Mouse (Mus musculus) thymus, postnatal 0 days (tissue): Measurements from ENCODE around the gene Tmem232. TPM values are rescaled to one million over a fixed set of nuclear protein-coding genes. Genes with fewer than 3 reads are reported as not detected.
"Not testable (repeated sequence)": the region's sequence is repeated elsewhere in the genome, so short reads cannot be mapped to it uniquely, and the experiment has no call there.

ENCODE experiments used
- DNase-seq: peaks from one replicate; pipeline ENCODE4 v3.0.0-alpha.2; 2015; ENCODE audit warnings: low spot score
- polyA plus RNA-seq: library from polyadenylated mRNA; unstranded; fragments of >200 nt; fragmentation: Nextera tagmentation; extraction: Ambion mirVana; gene quantifications from 2 replicates; pipeline ENCODE4 v1.2.1, GENCODE M21; 2015

The Tmem232 gene
- polyA plus RNA-seq, 1 experiment from 2014 or later = not detected

GRCm38 (mm10) chr17:65532381-65532780 is 8.2 kb downstream of the Tmem232 start:
- not testable (repeated sequence) for DNase-seq

- DNase-seq = no peak
Observed at GRCm38 (mm10) chr17:65527529-65527928, 13.1 kb downstream of the Tmem232 start.

GRCm38 (mm10) chr17:65513517-65513916 is 27.1 kb downstream of the Tmem232 start:
- no peak for DNase-seq

- DNase-seq = no peak
Observed at GRCm38 (mm10) chr17:65484654-65485053, 55.9 kb downstream of the Tmem232 start.

GRCm38 (mm10) chr17:65476747-65477146 is 63.8 kb downstream of the Tmem232 start:
- no peak for DNase-seq

GRCm38 (mm10) chr17:65450818-65451217 is 89.8 kb downstream of the Tmem232 start:
- DNase-seq = no peak

- not testable (repeated sequence) for DNase-seq
Observed at GRCm38 (mm10) chr17:65437906-65438305, 102.7 kb downstream of the Tmem232 start.

- DNase-seq = no peak
Observed at GRCm38 (mm10) chr17:65419124-65419523, 121.5 kb downstream of the Tmem232 start.

- no peak for DNase-seq
Observed at GRCm38 (mm10) chr17:65405309-65405708, 135.3 kb downstream of the Tmem232 start.

- DNase-seq = no peak
Observed at GRCm38 (mm10) chr17:65400914-65401313, 139.7 kb downstream of the Tmem232 start.

- DNase-seq = no peak
Observed at GRCm38 (mm10) chr17:65384411-65384962, 156.1 kb downstream of the Tmem232 start.

- no peak for DNase-seq
Observed at GRCm38 (mm10) chr17:65370034-65370780, 170.4 kb downstream of the Tmem232 start.

GRCm38 (mm10) chr17:65365535-65366254 is 174.9 kb downstream of the Tmem232 start:
- no peak for DNase-seq

GRCm38 (mm10) chr17:65351836-65352235 is 188.7 kb downstream of the Tmem232 start:
- no peak for DNase-seq

GRCm38 (mm10) chr17:65340016-65340415 is 200.6 kb downstream of the Tmem232 start:
- no peak for DNase-seq

- no peak for DNase-seq
Observed at GRCm38 (mm10) chr17:65330759-65331158, 209.8 kb downstream of the Tmem232 start.

- peak; percentile 4 for DNase-seq
Observed at GRCm38 (mm10) chr17:65325249-65325648, 215.3 kb downstream of the Tmem232 start.

- no peak for DNase-seq
Observed at GRCm38 (mm10) chr17:65320623-65321022, 220.0 kb downstream of the Tmem232 start.

- DNase-seq = no peak
Observed at GRCm38 (mm10) chr17:65299946-65300345, 240.6 kb downstream of the Tmem232 start.

- no peak for DNase-seq
Observed at GRCm38 (mm10) chr17:65297831-65298230, 242.8 kb downstream of the Tmem232 start.

- DNase-seq = no peak
Observed at GRCm38 (mm10) chr17:65252160-65252559, 288.4 kb downstream of the Tmem232 start.

- no peak for DNase-seq
Observed at GRCm38 (mm10) chr17:65250261-65250660, 290.3 kb downstream of the Tmem232 start.
